Mouse (Mus musculus) B cell, adult 2 months (primary cell): ENCODE data around the gene Gm14214.

Experiments used
- DNase-seq, 2 experiments: peaks; one replicate each; pipeline ENCODE4 v3.0.0; 2022

The Gm14214 gene

GRCm38 (mm10) chr2:154720315-154720714, 49.5 kb downstream of the Gm14214 start:
- DNase-seq = no peak
